1 mouse cellular context compared by ENCODE assay signal in the genomic region with DNA sequence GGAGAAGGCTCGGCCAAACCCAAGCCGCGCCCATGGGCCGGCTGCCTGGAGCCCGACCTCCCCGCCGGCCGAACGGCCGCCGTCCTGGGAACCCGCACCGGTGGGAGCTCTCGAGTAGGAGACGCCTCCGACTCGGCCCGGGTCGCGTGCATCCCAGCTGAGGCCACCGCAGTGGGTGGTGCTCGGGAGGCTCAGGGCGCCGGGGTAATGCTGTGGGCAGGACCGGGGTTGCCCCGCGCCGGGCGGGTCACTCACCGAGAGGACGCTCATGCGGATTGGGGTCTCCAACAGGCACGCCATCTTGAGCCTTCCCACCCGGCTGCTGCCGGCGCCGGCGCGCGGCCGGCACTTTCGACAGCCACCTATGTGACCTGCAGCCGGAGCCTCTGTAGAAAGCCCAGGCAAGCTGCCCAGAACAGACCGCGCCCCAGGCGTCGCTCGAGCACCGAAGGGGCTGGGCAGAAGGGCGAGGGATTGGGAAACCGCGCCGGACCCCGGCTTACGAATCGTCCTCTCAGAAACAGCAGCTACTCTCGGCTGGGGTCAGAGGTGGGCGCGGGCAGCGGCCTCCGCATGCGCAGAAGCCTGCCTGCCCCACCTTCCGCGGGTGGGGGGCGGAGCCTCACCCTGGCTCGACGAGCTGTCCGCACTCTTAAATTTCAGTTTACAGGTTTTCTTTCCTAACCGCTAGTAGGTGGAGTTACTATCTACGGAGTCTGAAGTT.
TF ChIP-seq lines count a peak whose summit lies in the region.

Armc8 (minus strand) TSS at position 553 of the 724 bp plus-strand sequence.

TF ChIP-seq in CH12.LX, 34 proteins besides CTCF, POLR2A, EP300 and RAD21 (continued from another document):
- TF ChIP-seq IRF4 (IDR thresholded peaks at IDR 0.05; ENCODE audit: low read depth, low read length) (peak; percentile 38; the same call in 1 of the 2 replicates), NRF1 (IDR thresholded peaks at IDR 0.05; ENCODE audit: low read depth, low read length) (peak; percentile 92), MEF2A (IDR thresholded peaks at IDR 0.05; ENCODE audit: borderline replicate concordance, low read depth, low read length) (0 out of 2 replicates have a peak, but pooled peaks have one; percentile 39), ZC3H11A (IDR thresholded peaks at IDR 0.05; ENCODE audit: low read depth, low read length) (peak; percentile 100), ETS1 (conservative IDR thresholded peaks at IDR 0.05; ENCODE audit: low read depth, low read length) (0 out of 2 replicates have a peak, but pooled peaks have one; percentile 19), POLR2AphosphoS2 (IDR thresholded peaks at IDR 0.05; ENCODE audit: low read depth, low read length) (no peak), MXI1 (IDR thresholded peaks at IDR 0.05; ENCODE audit: low read depth, low read length) (peak; percentile 59; the same call in 1 of the 2 replicates), JUND (conservative IDR thresholded peaks at IDR 0.05; ENCODE audit: low read depth, low read length) (no peak), TBP (conservative IDR thresholded peaks at IDR 0.05; ENCODE audit: low read depth, low read length) (peak; percentile 74), SIN3A (IDR thresholded peaks at IDR 0.05; ENCODE audit: low read length) (peak; percentile 83), ZKSCAN1 (IDR thresholded peaks at IDR 0.05; ENCODE audit: borderline replicate concordance, low read depth, low read length) (no peak), MAX (IDR thresholded peaks at IDR 0.05; ENCODE audit: low read length) (no peak), USF1 (IDR thresholded peaks at IDR 0.05; ENCODE audit: low read depth, low read length) (no peak), TCF12 (IDR thresholded peaks at IDR 0.05; ENCODE audit: low read depth, low read length) (no peak; the same call in 1 of the 2 replicates), JUN (IDR thresholded peaks at IDR 0.05; ENCODE audit: insufficient read depth, low read depth, low read length) (no peak), MAFK (IDR thresholded peaks at IDR 0.05; ENCODE audit: insufficient replicate concordance, low read length) (no peak), GABPA (IDR thresholded peaks at IDR 0.05; ENCODE audit: insufficient replicate concordance, low read depth, low read length) (no peak; the same call in 1 of the 2 replicates), ZMIZ1 (IDR thresholded peaks at IDR 0.05; ENCODE audit: low read depth, low read length) (no peak), ELF1 (IDR thresholded peaks at IDR 0.05; ENCODE audit: low read depth, low read length) (peak; percentile 64), E2F4 (IDR thresholded peaks at IDR 0.05; ENCODE audit: insufficient replicate concordance, low read depth, low read length) (no peak), SMC3 (IDR thresholded peaks at IDR 0.05; ENCODE audit: low read depth, low read length) (no peak), BHLHE40 (IDR thresholded peaks at IDR 0.05; ENCODE audit: low read depth, low read length) (peak; percentile 59; the same call in 1 of the 2 replicates), MYC (IDR thresholded peaks at IDR 0.05; ENCODE audit: low read depth, low read length) (peak; percentile 66; the same call in 1 of the 2 replicates), MAZ (IDR thresholded peaks at IDR 0.05; ENCODE audit: low read depth, low read length) (no peak), HCFC1 (IDR thresholded peaks at IDR 0.05; ENCODE audit: low read depth, low read length) (peak; percentile 87), USF2 (conservative IDR thresholded peaks at IDR 0.05; ENCODE audit: low read depth, low read length) (no peak), RCOR1 (conservative IDR thresholded peaks at IDR 0.05; ENCODE audit: low read depth, low read length) (no peak), UBTF (IDR thresholded peaks at IDR 0.05; ENCODE audit: low read depth, low read length) (peak; percentile 70; the same call in 1 of the 2 replicates), CHD2 (IDR thresholded peaks at IDR 0.05; ENCODE audit: low read length) (peak; percentile 82), CHD1 (IDR thresholded peaks at IDR 0.05; ENCODE audit: low read depth, low read length) (no peak)
